Mouse (Mus musculus) thymus, adult 2 months (tissue): ENCODE measurements around the gene Tmem164. TPM values are rescaled to one million over a fixed set of nuclear protein-coding genes. Genes with fewer than 3 reads are reported as not detected.

Source experiments
- DNase-seq: peaks from one replicate; pipeline ENCODE4 v3.0.0; 2021
- H3K27ac ChIP-seq: fragments of 200-500 bp; 2 replicates; pipeline ENCODE4 v1.5.1; 2012; ENCODE audit warnings: low read length, control low read depth; ENCODE audit not compliant: control insufficient read depth, insufficient read depth
- H3K27me3 ChIP-seq: fragments of 200-500 bp; 2 replicates; pipeline ENCODE4 v1.6.1; 2012; ENCODE audit warnings: mild to moderate bottlenecking, low read length, moderate library complexity, mixed read lengths; ENCODE audit not compliant: control insufficient read depth, insufficient read depth
- H3K36me3 ChIP-seq: fragments of 200-500 bp; 2 replicates; pipeline ENCODE4 v1.6.1; 2012; ENCODE audit warnings: mild to moderate bottlenecking, low read length, moderate library complexity; ENCODE audit not compliant: control insufficient read depth, insufficient read depth
- H3K4me1 ChIP-seq: fragments of 200-500 bp; replicated peaks from 2 replicates; pipeline ENCODE4 v1.6.1; 2012; ENCODE audit warnings: low read length; ENCODE audit not compliant: control insufficient read depth, insufficient read depth
- H3K4me3 ChIP-seq: fragments of 200-500 bp; 2 replicates; pipeline ENCODE4 v1.5.1; 2012; ENCODE audit warnings: mild to moderate bottlenecking, low read length, control low read depth, moderate library complexity; ENCODE audit not compliant: control insufficient read depth, insufficient read depth
- CTCF ChIP-seq: fragments of 200-500 bp; IDR thresholded peaks from 2 replicates; pipeline ENCODE4 v1.5.1; 2012; ENCODE audit warnings: mild to moderate bottlenecking, control low read depth, low read length, moderate library complexity, borderline replicate concordance; ENCODE audit not compliant: control insufficient read depth, poor library complexity, insufficient read depth; ENCODE audit errors: extremely low read depth
- POLR2A ChIP-seq: fragments of 200-500 bp; IDR thresholded peaks from 2 replicates; pipeline ENCODE4 v1.6.1; 2012; ENCODE audit warnings: mild to moderate bottlenecking, low read length, control low read depth, moderate library complexity; ENCODE audit not compliant: control insufficient read depth, poor library complexity, insufficient read depth; ENCODE audit errors: extremely low read depth
- WGBS: fragments of 180-500 bp; shearing (Covaris S2); methylation state at CpG from one replicate; pipeline ENCODE4 v1.1.7; 2018; 5-methylcytosine and 5-hydroxymethylcytosine counted together
- polyA plus RNA-seq: library from polyadenylated mRNA; depleted of rRNA; stranded (reverse); fragments of >200 nt; gene quantifications from 2 replicates; pipeline ENCODE4 v1.2.3, GENCODE M21; 2012

Gene Tmem164
- polyA plus RNA-seq, 1 experiment: 44.6 TPM

DNA sequence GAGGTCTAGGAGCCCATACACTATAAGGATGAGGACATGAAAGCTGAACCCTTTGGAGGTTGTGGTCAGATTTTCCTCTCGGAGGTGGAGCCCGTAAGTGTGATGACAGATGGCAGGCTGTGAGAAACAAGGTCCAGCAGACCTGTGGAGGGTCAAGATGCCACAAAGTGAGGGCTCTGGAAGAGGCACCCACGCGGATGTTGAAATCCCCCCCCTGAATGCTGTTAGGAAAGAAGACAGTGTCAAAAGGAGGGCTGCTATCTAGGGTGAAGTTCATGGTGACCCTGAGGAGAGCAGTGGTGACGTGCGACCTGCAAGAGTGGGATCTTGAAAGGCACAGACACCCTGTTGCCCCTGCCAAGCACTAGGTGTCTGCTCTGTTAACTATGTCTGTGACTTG is 140.0 kb downstream of the Tmem164 start:
- no peak for TF ChIP-seq POLR2A
- no peak for TF ChIP-seq CTCF
- Histone ChIP-seq H3K27ac (no peak overlapping the region), H3K36me3 (no peaks in the 10 kb centered on the region), H3K27me3 (no peaks in the 10 kb centered on the region), H3K4me1 (peaks cover 9% of the 10 kb centered on the region), H3K4me3 (no peak overlapping the region)
- DNase-seq: no peak
- WGBS: 87% methylated on average over 6 of the region's 6 CpGs

- TF ChIP-seq CTCF (no peak), POLR2A (no peak)
- no peak overlapping the region for H3K27ac ChIP-seq
- H3K4me3 ChIP-seq: no peak overlapping the region
- H3K27me3 ChIP-seq: no peaks in the 10 kb centered on the region
- whole genome bisulfite sequencing: 64% methylated on average over 3 of the region's 3 CpGs
- H3K36me3 ChIP-seq: no peaks in the 10 kb centered on the region
- peak; percentile 25 for DNase-seq
- peaks cover 9% of the 10 kb centered on the region for H3K4me1 ChIP-seq
These were observed 140.6 kb downstream of the Tmem164 start for GRCm38 (mm10) chrX:142821846-142822245.

GRCm38 (mm10) chrX:142825309-142825708 is 144.1 kb downstream of the Tmem164 start:
- Histone ChIP-seq H3K36me3 (no peaks in the 10 kb centered on the region), H3K4me1 (peaks cover 16% of the 10 kb centered on the region), H3K4me3 (no peak overlapping the region), H3K27ac (no peak overlapping the region), H3K27me3 (no peaks in the 10 kb centered on the region)
- TF ChIP-seq POLR2A (no peak), CTCF (no peak)
- DNase-seq: no peak
- 100% methylated on average over 1 of the region's 1 CpGs for WGBS

DNA sequence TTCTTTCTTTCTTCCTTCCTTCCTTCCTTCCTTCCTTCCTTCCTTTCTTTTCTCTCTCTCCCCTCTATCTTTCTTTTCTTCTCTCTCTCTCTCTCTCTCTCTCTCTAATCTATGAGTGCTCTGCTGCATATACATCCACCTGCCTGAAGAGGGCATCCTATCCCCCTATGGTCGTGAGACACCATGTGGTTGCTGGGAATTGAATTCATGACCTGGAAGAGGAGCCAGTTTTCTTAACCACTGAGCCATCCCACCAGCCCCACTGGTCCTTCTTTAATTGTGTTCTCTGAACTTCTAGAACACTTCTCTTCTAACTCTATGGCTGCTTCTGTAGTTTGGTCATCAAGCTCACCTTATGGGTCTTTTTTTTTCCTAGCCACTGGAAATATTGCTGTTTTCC is 146.4 kb downstream of the Tmem164 start:
- DNase-seq: no peak
- TF ChIP-seq POLR2A (no peak), CTCF (no peak)
- WGBS: 13% methylated on average over 1 of the region's 1 CpGs
- no peaks in the 10 kb centered on the region for H3K36me3 ChIP-seq
- H3K27ac ChIP-seq: no peak overlapping the region
- no peak overlapping the region for H3K4me3 ChIP-seq
- peaks cover 29% of the 10 kb centered on the region for H3K4me1 ChIP-seq
- H3K27me3 ChIP-seq: no peaks in the 10 kb centered on the region

DNA sequence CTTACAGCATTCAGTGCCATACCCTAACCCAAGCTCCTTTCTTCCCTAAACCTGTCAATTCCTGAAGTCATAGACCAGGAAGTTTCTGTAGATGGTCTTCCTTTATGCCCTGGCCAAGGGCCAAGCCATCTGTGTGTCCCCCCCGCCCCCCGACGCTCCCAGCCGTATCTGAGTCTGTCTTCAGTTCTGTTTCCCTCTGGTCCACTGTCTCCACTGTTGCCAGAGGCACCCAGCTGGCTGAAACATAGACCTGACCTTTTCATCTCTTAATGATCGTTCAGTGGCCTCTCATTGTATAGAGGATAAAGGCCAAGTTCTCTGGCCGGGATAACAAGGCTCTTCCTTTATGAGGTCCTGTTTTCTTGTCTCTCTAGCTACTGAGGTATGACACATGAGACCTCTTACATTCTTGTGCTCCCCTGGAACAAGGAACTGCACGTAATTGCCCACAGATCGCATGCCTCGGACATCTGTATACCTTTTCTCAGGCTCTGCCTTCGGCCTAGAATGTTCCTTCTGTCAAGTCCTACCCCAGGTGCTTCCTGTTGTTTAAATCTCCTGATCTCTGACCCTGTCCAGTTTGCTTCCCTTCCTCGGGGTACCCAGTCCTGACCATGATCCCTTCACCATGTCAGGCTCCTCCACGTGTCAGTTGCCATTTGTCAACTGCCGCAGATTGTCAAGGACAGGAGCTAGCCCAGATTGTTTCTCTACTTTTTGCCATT is 147.1 kb downstream of the Tmem164 start:
- DNase-seq: no peak
- TF ChIP-seq CTCF (no peak), POLR2A (no peak)
- Histone ChIP-seq H3K27ac (no peak overlapping the region; the same call in 1 of the 2 replicates), H3K27me3 (no peaks in the 10 kb centered on the region), H3K4me1 (peaks cover 32% of the 10 kb centered on the region), H3K36me3 (no peaks in the 10 kb centered on the region), H3K4me3 (no peak overlapping the region)
- 77% methylated on average over 13 of the region's 13 CpGs for WGBS

DNA sequence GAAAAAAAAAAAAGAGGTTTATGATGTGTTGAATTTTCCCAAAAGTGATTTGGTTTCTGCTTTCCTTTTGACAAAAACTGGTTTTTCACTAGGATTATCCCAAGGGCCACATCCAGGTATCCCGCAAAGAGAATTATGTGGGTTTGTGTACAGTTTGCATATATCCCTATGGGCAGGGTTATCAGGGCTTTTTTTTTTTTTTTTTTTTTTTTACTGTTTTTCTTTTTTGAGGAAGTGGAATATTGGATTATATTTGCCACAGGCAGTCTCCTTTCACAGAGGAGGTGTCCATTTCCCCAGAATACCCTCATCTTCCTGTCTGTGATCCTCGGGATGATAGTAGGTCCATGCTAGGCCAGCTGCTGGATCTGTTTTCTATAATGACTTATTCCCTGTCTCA is 148.1 kb downstream of the Tmem164 start:
- DNase-seq: no peak
- H3K36me3 ChIP-seq: no peaks in the 10 kb centered on the region
- H3K27me3 ChIP-seq: no peaks in the 10 kb centered on the region
- H3K27ac ChIP-seq: no peak overlapping the region
- peaks cover 36% of the 10 kb centered on the region for H3K4me1 ChIP-seq
- TF ChIP-seq CTCF (no peak), POLR2A (no peak)
- 100% methylated on average over 2 of the region's 2 CpGs for WGBS
- no peak overlapping the region for H3K4me3 ChIP-seq

DNA sequence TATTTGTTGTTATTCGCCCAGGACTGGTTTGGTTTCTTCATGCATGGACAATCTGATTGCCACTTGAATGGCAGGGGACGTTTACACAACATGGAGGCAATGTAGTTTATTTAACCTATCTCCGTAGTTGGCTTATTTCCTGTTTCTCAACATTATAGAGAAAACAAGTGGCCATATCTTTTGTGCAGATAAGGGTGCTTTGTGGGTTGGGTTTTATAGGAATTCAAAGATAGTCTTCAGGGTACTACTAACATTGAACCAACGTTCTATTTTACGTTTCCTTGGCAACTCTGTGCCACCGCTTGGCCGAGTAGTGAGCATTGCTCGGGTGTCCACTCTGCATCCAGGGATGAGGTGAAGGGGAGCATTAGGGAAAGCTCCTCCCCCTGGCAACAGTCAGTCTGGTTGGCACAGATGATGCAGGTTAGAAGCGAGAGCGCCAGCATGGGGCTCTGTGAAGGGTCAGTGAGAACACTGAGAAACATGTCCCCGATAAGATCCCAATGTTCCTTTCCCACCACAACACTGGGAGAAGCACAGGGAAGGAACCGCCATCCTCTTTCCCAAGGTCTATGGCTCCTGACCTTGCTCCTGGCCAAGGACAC is 148.8 kb downstream of the Tmem164 start:
- DNase-seq: no peak
- no peaks in the 10 kb centered on the region for H3K36me3 ChIP-seq
- H3K4me1 ChIP-seq: peaks cover 36% of the 10 kb centered on the region
- no peak overlapping the region for H3K4me3 ChIP-seq
- no peak for TF ChIP-seq CTCF
- no peak for TF ChIP-seq POLR2A
- H3K27ac ChIP-seq: no peak overlapping the region
- H3K27me3 ChIP-seq: no peaks in the 10 kb centered on the region
- 96% methylated on average over 12 of the region's 12 CpGs for whole genome bisulfite sequencing
